Mouse (Mus musculus): ENCODE measurements around the gene Cnp.

GRCm38 (mm10) chr11:100526052-100526816 lies 48.5 kb upstream of the Cnp start:
- no peak for TF ChIP-seq CTCF (conservative IDR thresholded peaks at IDR 0.05; ENCODE audit: insufficient read depth, insufficient read length, low read depth, low read length)
- no peak for TF ChIP-seq POLR2A (IDR thresholded peaks at IDR 0.05; ENCODE audit: low read depth, low read length)

Measured in kidney, adult 2 months (tissue).